Mouse (Mus musculus): ENCODE data around the gene Hyou1. TPM values are rescaled to one million over a fixed set of nuclear protein-coding genes. Genes with fewer than 3 reads are reported as not detected.

The Hyou1 gene
- polyA plus RNA-seq, 1 experiment from 2014 or later, result 30.6 TPM

DNA sequence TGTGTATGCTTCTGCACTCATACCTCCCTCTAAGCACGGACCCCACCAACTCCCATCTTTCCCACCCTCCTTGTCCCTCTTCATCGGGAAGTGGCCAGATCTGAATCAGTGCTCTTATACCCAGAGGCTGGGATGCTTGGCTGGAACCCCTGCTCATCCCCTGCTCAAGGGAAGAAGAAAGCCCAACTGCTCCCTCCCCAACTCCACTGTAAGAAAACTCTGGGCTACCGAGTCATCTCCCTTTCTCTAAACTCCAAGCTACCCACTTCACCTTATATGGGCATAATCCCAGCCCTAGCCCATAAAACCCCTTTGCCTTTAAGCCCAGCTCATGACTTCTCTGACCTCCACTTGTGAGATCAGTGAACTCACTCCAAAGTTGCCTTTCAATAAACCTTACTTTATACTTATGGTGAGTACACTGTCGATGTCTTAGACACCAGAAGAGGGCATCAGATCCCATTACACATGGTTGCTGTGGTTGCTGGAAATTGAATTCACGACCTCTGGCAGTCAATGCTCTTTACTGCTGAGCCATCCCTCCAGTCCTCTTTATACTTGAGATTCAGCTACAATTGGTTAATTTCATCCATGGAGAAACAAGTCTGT is 53.4 kb downstream of the Hyou1 start:
- no peaks in the 10 kb centered on the region for H3K36me3 ChIP-seq
- no peak for ATAC-seq (ENCODE audit: insufficient read depth, low FRiP score, low read depth)
- no peak overlapping the region for H3K9ac ChIP-seq
- no peak overlapping the region for H3K27ac ChIP-seq
- WGBS, result 44% methylated on average over 5 of the region's 5 CpGs
- H3K4me3 ChIP-seq (replicated peaks), result no peak overlapping the region
- no peaks in the 10 kb centered on the region for H3K27me3 ChIP-seq (replicated peaks)
- no peak overlapping the region for H3K4me2 ChIP-seq
- H3K4me1 ChIP-seq, result no peaks in the 10 kb centered on the region
- H3K9me3 ChIP-seq, result no peaks in the 10 kb centered on the region

DNA sequence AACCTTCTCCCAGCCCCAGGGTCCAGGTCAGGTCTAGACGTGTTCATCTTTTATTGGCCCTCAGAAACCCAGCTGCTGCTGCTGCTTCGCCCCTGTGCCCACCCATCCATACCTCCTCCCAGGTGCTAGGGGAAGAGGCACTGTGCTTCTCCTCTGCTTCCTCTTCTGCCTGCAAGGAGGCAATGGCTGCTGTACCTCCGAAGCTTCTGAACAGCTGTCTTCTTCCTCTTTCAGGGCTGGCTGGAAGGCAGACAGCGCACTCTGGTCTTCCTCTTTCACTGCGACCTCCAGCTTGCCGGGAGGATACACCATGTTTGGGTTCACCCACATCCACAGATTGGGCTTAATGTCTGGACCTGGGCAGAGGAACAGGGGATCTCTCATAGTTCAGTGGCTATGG is 56.5 kb downstream of the Hyou1 start:
- Histone ChIP-seq H3K4me3 (replicated peaks) (no peak overlapping the region), H3K4me1 (no peaks in the 10 kb centered on the region), H3K27ac (no peak overlapping the region), H3K36me3 (no peaks in the 10 kb centered on the region), H3K4me2 (no peak overlapping the region), H3K27me3 (replicated peaks) (no peaks in the 10 kb centered on the region), H3K9me3 (no peaks in the 10 kb centered on the region), H3K9ac (no peak overlapping the region)
- WGBS, result 77% methylated on average over 6 of the region's 6 CpGs
- ATAC-seq (ENCODE audit: insufficient read depth, low FRiP score, low read depth), result no peak

DNA sequence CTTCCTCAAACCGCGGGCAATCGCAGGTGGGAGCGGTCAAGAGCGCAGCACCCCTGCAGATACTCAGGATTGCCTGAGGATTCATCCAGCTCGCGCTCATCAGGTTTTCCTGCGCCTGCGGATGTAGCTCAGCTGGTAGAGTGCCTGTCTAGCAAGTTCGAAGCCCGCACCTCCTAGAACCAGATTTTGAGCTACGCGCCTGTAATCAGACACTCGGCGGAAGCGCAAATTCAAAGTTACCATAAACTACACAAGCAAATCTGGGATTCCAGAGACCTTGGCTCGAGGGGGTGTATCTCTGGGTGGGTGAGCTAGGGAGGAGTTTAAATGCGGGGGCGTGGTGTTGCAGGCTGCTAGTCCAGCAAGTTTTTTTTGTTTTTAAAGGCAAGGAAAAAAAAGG is 61.7 kb downstream of the Hyou1 start, which contains the start of gene Foxr1:
TSS of gene Foxr1 (minus strand) at position 176 of the 400 bp plus-strand sequence.
- no peak for ATAC-seq (ENCODE audit: insufficient read depth, low FRiP score, low read depth)
- Histone ChIP-seq H3K27me3 (replicated peaks) (no peaks in the 10 kb centered on the region), H3K36me3 (no peaks in the 10 kb centered on the region), H3K4me2 (no peak within 1 kb of the TSS), H3K4me3 (replicated peaks) (no peak within 1 kb of the TSS), H3K27ac (no peak within 1 kb of the TSS), H3K9ac (no peak within 1 kb of the TSS), H3K4me1 (no peaks in the 10 kb centered on the region), H3K9me3 (no peaks in the 10 kb centered on the region)
- WGBS, result 67% methylated on average over 19 of the region's 19 CpGs

Small RNA genes lying within 50 kb of the gene (microRNA-seq; reads per million reads assigned to microRNA genes)
- gene Gm44335, result not detected
- not detected for gene Mir7085

Other genes starting within 250 kb of the Hyou1 start
- gene Mcam, start 245.0 kb upstream of the Hyou1 start, polyA plus RNA-seq (2015; fragmentation: Nextera tagmentation; extraction: Ambion mirVana), result 38.3 and 43.0 TPM in 2 replicates
- 12.4 and 13.6 TPM in 2 replicates for gene Cbl, start 145.4 kb upstream of the Hyou1 start, polyA plus RNA-seq (2015; fragmentation: Nextera tagmentation; extraction: Ambion mirVana)
- 0.23 TPM in 1 of 2 replicates, not detected in the other for gene Ccdc153, start 138.8 kb upstream of the Hyou1 start, polyA plus RNA-seq (2015; fragmentation: Nextera tagmentation; extraction: Ambion mirVana)
- 2.5 and 2.9 TPM in 2 replicates for gene Pdzd3, start 128.0 kb upstream of the Hyou1 start, polyA plus RNA-seq (2015; fragmentation: Nextera tagmentation; extraction: Ambion mirVana)
- 8.9 TPM in 2 replicates for gene Nlrx1, start 110.9 kb upstream of the Hyou1 start, polyA plus RNA-seq (2015; fragmentation: Nextera tagmentation; extraction: Ambion mirVana)
- 4.6 and 5.1 TPM in 2 replicates for gene Abcg4, start 90.9 kb upstream of the Hyou1 start, polyA plus RNA-seq (2015; fragmentation: Nextera tagmentation; extraction: Ambion mirVana)
- 20.3 and 21.4 TPM in 2 replicates for gene Hinfp, start 73.8 kb upstream of the Hyou1 start, polyA plus RNA-seq (2015; fragmentation: Nextera tagmentation; extraction: Ambion mirVana)
- gene C2cd2l, start 59.2 kb upstream of the Hyou1 start, polyA plus RNA-seq (2015; fragmentation: Nextera tagmentation; extraction: Ambion mirVana), result 7.9 and 10.1 TPM in 2 replicates
- gene Dpagt1, start 53.5 kb upstream of the Hyou1 start, polyA plus RNA-seq (2015; fragmentation: Nextera tagmentation; extraction: Ambion mirVana), result 33.2 and 33.5 TPM in 2 replicates
- 260 and 267 TPM in 2 replicates for gene H2afx, start 44.8 kb upstream of the Hyou1 start, polyA plus RNA-seq (2015; fragmentation: Nextera tagmentation; extraction: Ambion mirVana)
- gene Hmbs, start 35.3 kb upstream of the Hyou1 start, polyA plus RNA-seq (2015; fragmentation: Nextera tagmentation; extraction: Ambion mirVana), result 155 and 202 TPM in 2 replicates
- gene Vps11, start 17.8 kb upstream of the Hyou1 start, polyA plus RNA-seq (2015; fragmentation: Nextera tagmentation; extraction: Ambion mirVana), result 25.8 and 26.4 TPM in 2 replicates
- gene Slc37a4, start 17.4 kb downstream of the Hyou1 start, polyA plus RNA-seq (2015; fragmentation: Nextera tagmentation; extraction: Ambion mirVana), result 31.1 and 34.1 TPM in 2 replicates
- gene Rps25, start 27.6 kb downstream of the Hyou1 start, polyA plus RNA-seq (2015; fragmentation: Nextera tagmentation; extraction: Ambion mirVana), result 1,740 and 2,121 TPM in 2 replicates
- gene Trappc4, start 28.1 kb downstream of the Hyou1 start, polyA plus RNA-seq (2015; fragmentation: Nextera tagmentation; extraction: Ambion mirVana), result 115 and 125 TPM in 2 replicates
- 27.4 and 27.9 TPM in 2 replicates for gene Ccdc84, start 39.1 kb downstream of the Hyou1 start, polyA plus RNA-seq (2015; fragmentation: Nextera tagmentation; extraction: Ambion mirVana)
- not detected in 2 replicates for gene Foxr1, start 61.6 kb downstream of the Hyou1 start, polyA plus RNA-seq (2015; fragmentation: Nextera tagmentation; extraction: Ambion mirVana)
- gene Upk2, start 75.5 kb downstream of the Hyou1 start, polyA plus RNA-seq (2015; fragmentation: Nextera tagmentation; extraction: Ambion mirVana), result 18.2 and 26.2 TPM in 2 replicates
- 12.0 and 12.1 TPM in 2 replicates for gene Bcl9l, start 103.3 kb downstream of the Hyou1 start, polyA plus RNA-seq (2015; fragmentation: Nextera tagmentation; extraction: Ambion mirVana)
- 0.54 and 0.62 TPM in 2 replicates for gene Cxcr5, start 182.4 kb downstream of the Hyou1 start, polyA plus RNA-seq (2015; fragmentation: Nextera tagmentation; extraction: Ambion mirVana)
- 18.6 and 19.8 TPM in 2 replicates for gene Ddx6, start 225.4 kb downstream of the Hyou1 start, polyA plus RNA-seq (2015; fragmentation: Nextera tagmentation; extraction: Ambion mirVana)

All from stomach, embryonic 15.5 days (tissue).